Mouse (Mus musculus) embryonic facial prominence, embryonic 15.5 days (tissue): Measurements from ENCODE around the gene Ajuba. TPM values are rescaled to one million over a fixed set of nuclear protein-coding genes. Genes with fewer than 3 reads are reported as not detected.

ENCODE experiments used
- ATAC-seq: fragments of 200-750 bp; cut with Nextera tagmentation; 2 replicates; pipeline ENCODE4 v1.8.0; 2017; ENCODE audit warnings: low read depth, moderate TSS enrichment; ENCODE audit not compliant: insufficient number of reproducible peaks, low FRiP score, low TSS enrichment
- H3K27ac ChIP-seq: fragments of 300-500 bp; sonication (generic); replicated peaks from 2 replicates; pipeline ENCODE4 v1.5.1; 2015; ENCODE audit warnings: mild to moderate bottlenecking, inconsistent platforms
- H3K27me3 ChIP-seq: fragments of 300-500 bp; sonication (generic); 2 replicates; pipeline ENCODE4 v1.6.1; 2015; ENCODE audit warnings: inconsistent platforms
- H3K36me3 ChIP-seq: fragments of 300-500 bp; sonication (generic); 2 replicates; pipeline ENCODE4 v1.6.1; 2015; ENCODE audit warnings: mild to moderate bottlenecking, inconsistent platforms
- H3K4me1 ChIP-seq: fragments of 300-500 bp; sonication (generic); 2 replicates; pipeline ENCODE4 v1.6.1; 2015; ENCODE audit warnings: inconsistent platforms
- H3K4me2 ChIP-seq: fragments of 300-500 bp; sonication (generic); replicated peaks from 2 replicates; pipeline ENCODE4 v1.6.1; 2015; ENCODE audit warnings: mild to moderate bottlenecking, inconsistent platforms
- H3K4me3 ChIP-seq: fragments of 300-500 bp; sonication (generic); replicated peaks from 2 replicates; pipeline ENCODE4 v1.5.1; 2015; ENCODE audit warnings: mild to moderate bottlenecking, inconsistent platforms
- H3K9ac ChIP-seq: fragments of 300-500 bp; sonication (generic); 2 replicates; pipeline ENCODE4 v1.6.1; 2015; ENCODE audit warnings: inconsistent platforms
- H3K9me3 ChIP-seq: fragments of 300-500 bp; sonication (generic); replicated peaks from 2 replicates; pipeline ENCODE4 v1.6.1; 2016; ENCODE audit warnings: inconsistent platforms
- WGBS: fragments of 180-500 bp; shearing (Covaris S2); methylation state at CpG from one replicate; pipeline ENCODE4 v1.1.7; 2015; 5-methylcytosine and 5-hydroxymethylcytosine counted together
- polyA plus RNA-seq: library from polyadenylated mRNA; unstranded; fragments of >200 nt; fragmentation: Nextera tagmentation; extraction: Ambion mirVana; gene quantifications from 2 replicates; pipeline ENCODE4 v1.2.1, GENCODE M21; 2015

The Ajuba gene
- polyA plus RNA-seq, 1 experiment from 2014 or later = 60.2 TPM

DNA sequence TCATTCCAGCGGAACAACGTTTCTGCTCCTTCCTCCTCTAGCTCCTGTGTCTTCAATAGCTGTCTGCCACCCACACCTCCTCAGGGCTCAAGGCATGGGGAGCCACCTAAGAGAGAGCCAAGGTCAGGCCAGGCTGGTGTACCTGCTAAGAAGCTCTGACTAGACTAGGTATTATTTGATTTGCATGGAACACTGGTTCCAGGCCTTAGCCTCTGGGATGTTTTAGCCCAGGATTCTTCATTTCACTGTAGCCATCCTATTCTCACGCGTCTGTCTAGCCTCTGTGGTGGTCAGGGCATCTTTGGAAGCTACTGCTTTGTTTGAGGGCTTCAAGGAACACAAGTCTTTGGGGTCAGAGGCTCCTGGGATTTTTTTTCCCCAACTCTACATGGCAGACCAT is 5.2 kb downstream of the Ajuba start:
- no peak for ATAC-seq
- Histone ChIP-seq H3K9me3 (no peaks in the 10 kb centered on the region), H3K9ac (no peak overlapping the region), H3K27ac (0 out of 2 replicates have a peak overlapping the region, but pooled peaks have one; percentile 94), H3K4me3 (0 out of 2 replicates have a peak overlapping the region, but pooled peaks have one; percentile 88), H3K36me3 (peaks cover 45% of the 10 kb centered on the region), H3K27me3 (no peaks in the 10 kb centered on the region), H3K4me2 (peak overlapping the region; percentile 80), H3K4me1 (peaks cover 49% of the 10 kb centered on the region)
- WGBS = 53% methylated on average over 4 of the region's 4 CpGs

- no peak for ATAC-seq
- no peak overlapping the region for H3K4me2 ChIP-seq
Observed at GRCm38 (mm10) chr14:54569451-54570392, 7.6 kb downstream of the Ajuba start.

DNA sequence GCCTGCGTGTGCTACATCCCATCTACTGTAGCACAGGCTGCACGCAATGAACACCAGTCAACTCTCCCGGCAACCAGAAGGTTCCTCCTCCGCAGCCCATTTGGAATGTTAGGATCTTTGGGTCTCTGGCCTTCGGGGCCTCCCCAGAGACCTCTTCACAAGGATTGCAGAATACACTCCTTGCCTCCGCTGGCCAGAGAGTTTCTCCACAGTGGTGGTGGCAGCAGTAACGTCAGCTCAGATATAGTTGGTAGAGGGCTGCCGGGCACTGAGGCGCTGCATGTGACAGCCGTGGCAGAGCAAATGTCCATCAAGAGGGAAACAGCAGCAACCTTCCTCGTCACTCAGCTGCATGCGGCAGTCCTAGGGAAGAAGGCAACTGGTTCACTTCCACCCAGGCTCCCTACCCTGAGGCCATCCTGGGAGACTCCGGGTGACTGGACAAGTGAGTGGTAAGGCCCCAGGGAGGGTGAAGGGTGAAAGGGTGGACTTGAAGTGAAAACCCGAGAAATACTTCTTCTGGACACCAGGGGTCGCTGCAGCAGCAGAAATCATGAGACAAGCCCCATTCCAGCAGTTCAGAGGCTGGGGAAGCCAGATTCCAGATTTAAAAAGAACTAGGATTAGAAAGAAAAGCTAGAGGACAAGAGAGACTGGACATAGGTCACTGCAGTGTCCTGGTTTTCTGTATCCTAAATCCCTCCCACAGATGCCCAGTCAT is 8.5 kb downstream of the Ajuba start:
- Histone ChIP-seq H3K4me2 (no peak overlapping the region), H3K27ac (no peak overlapping the region), H3K9me3 (no peaks in the 10 kb centered on the region), H3K36me3 (peaks cover 53% of the 10 kb centered on the region), H3K4me3 (no peak overlapping the region), H3K4me1 (peaks cover 30% of the 10 kb centered on the region), H3K9ac (no peak overlapping the region), H3K27me3 (no peaks in the 10 kb centered on the region)
- no peak for ATAC-seq
- 71% methylated on average over 15 of the region's 15 CpGs for WGBS

More at GRCm38 (mm10) chr14:54569451-54570392, 7.6 kb downstream of the Ajuba start:
- Histone ChIP-seq H3K36me3 (peaks cover 53% of the 10 kb centered on the region), H3K4me3 (no peak overlapping the region), H3K9me3 (no peaks in the 10 kb centered on the region), H3K4me1 (peaks cover 38% of the 10 kb centered on the region), H3K9ac (no peak overlapping the region), H3K27ac (0 out of 2 replicates have a peak overlapping the region, but pooled peaks have one; percentile 39), H3K27me3 (no peaks in the 10 kb centered on the region)
- 50% methylated on average over 17 of the region's 17 CpGs for WGBS

- H3K27me3 ChIP-seq = no peaks in the 10 kb centered on the region
- no peak overlapping the region for H3K4me2 ChIP-seq
- no peak for ATAC-seq
- no peaks in the 10 kb centered on the region for H3K9me3 ChIP-seq
- no peaks in the 10 kb centered on the region for H3K4me1 ChIP-seq
- no peak overlapping the region for H3K9ac ChIP-seq
- WGBS = 79% methylated on average over 14 of the region's 14 CpGs
- no peaks in the 10 kb centered on the region for H3K36me3 ChIP-seq
- no peak overlapping the region for H3K27ac ChIP-seq
- no peak overlapping the region for H3K4me3 ChIP-seq
Observed at GRCm38 (mm10) chr14:54560527-54561242, 16.7 kb downstream of the Ajuba start.

DNA sequence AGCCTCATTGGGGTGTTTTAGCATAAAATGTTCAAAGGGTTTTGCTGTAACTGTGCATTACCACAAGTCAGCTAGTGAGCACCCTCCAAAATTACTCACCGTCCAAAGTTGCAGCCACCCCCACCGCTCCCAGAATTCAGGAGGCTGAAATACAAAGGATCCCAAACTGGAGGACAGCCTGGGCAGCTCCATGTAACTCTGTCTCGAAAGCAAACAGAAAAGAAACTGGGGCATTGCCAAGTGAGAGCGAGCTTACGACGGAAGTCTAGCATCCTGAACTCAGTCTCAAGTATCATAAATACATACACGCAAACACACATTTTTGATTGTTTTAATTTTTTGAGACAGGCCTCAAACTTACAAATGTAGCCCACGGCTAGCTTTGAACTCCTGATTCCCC is 20.0 kb downstream of the Ajuba start:
- 70% methylated on average over 8 of the region's 8 CpGs for WGBS
- H3K27ac ChIP-seq = no peak overlapping the region
- H3K36me3 ChIP-seq = no peaks in the 10 kb centered on the region
- no peak overlapping the region for H3K9ac ChIP-seq
- H3K4me3 ChIP-seq = no peak overlapping the region
- no peaks in the 10 kb centered on the region for H3K27me3 ChIP-seq
- H3K4me1 ChIP-seq = peaks cover 12% of the 10 kb centered on the region
- ATAC-seq = no peak
- H3K9me3 ChIP-seq = no peaks in the 10 kb centered on the region
- no peak overlapping the region for H3K4me2 ChIP-seq

GRCm38 (mm10) chr14:54553975-54554769 is 23.2 kb downstream of the Ajuba start, which contains the start of gene Haus4:
Haus4 (minus strand) TSS chr14:54554616.
- under 1% methylated on average over 76 of the region's 76 CpGs for WGBS
- H3K27ac ChIP-seq = peak within 1 kb of the TSS; percentile 91
- H3K4me1 ChIP-seq = peaks cover 12% of the 10 kb centered on the region

GRCm38 (mm10) chr14:54553454-54553974 is 23.8 kb downstream of the Ajuba start:
- WGBS = 2% methylated on average over 21 of the region's 21 CpGs

More at GRCm38 (mm10) chr14:54553975-54554769, 23.2 kb downstream of the Ajuba start, which contains the start of gene Haus4:
- Histone ChIP-seq H3K36me3 (peaks cover 13% of the 10 kb centered on the region), H3K4me3 (peak within 1 kb of the TSS; percentile 66), H3K9me3 (no peaks in the 10 kb centered on the region), H3K4me2 (peak within 1 kb of the TSS; percentile 93), H3K27me3 (no peaks in the 10 kb centered on the region), H3K9ac (peak within 1 kb of the TSS; percentile 77)
- ATAC-seq = peak; percentile 93

GRCm38 (mm10) chr14:54544703-54545102 is 32.7 kb downstream of the Ajuba start:
- 92% methylated on average over 5 of the region's 5 CpGs for WGBS
- Histone ChIP-seq H3K9me3 (no peaks in the 10 kb centered on the region), H3K4me1 (no peaks in the 10 kb centered on the region), H3K36me3 (peaks cover 69% of the 10 kb centered on the region), H3K4me3 (no peak overlapping the region), H3K4me2 (no peak overlapping the region), H3K9ac (no peak overlapping the region), H3K27ac (no peak overlapping the region), H3K27me3 (no peaks in the 10 kb centered on the region)
- no peak for ATAC-seq

More at GRCm38 (mm10) chr14:54553454-54553974, 23.8 kb downstream of the Ajuba start:
- Histone ChIP-seq H3K4me3 (peak overlapping the region; percentile 66), H3K27me3 (no peaks in the 10 kb centered on the region), H3K9ac (peak overlapping the region; percentile 77), H3K4me1 (peaks cover 12% of the 10 kb centered on the region), H3K9me3 (no peaks in the 10 kb centered on the region), H3K4me2 (peak overlapping the region; percentile 93), H3K27ac (peak overlapping the region; percentile 91), H3K36me3 (peaks cover 20% of the 10 kb centered on the region)
- ATAC-seq = no peak

DNA sequence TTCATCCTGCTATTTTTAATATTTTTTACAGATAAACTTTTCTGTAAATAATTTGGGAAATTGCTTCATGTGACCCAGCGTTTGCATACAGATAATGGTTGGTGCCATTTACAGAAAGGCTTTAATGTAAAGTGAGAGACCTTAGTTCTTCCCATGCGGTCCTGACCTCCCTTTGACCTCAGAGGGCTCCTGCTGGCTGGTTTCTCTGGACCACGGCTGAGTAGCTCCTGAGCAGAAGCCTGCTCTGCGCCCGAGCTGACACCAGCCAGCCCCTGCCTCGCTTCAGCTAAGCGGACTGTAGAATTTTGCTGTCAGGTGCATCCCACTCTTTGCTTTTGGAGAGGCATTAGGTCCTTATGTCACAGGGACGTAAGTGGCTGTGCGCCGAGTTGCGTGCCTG is 36.6 kb downstream of the Ajuba start:
- ATAC-seq = no peak
- Histone ChIP-seq H3K4me2 (no peak overlapping the region), H3K4me3 (no peak overlapping the region), H3K27me3 (no peaks in the 10 kb centered on the region), H3K27ac (no peak overlapping the region), H3K9ac (no peak overlapping the region), H3K36me3 (peaks cover 36% of the 10 kb centered on the region), H3K4me1 (no peaks in the 10 kb centered on the region), H3K9me3 (no peaks in the 10 kb centered on the region)
- 74% methylated on average over 11 of the region's 11 CpGs for whole genome bisulfite sequencing

DNA sequence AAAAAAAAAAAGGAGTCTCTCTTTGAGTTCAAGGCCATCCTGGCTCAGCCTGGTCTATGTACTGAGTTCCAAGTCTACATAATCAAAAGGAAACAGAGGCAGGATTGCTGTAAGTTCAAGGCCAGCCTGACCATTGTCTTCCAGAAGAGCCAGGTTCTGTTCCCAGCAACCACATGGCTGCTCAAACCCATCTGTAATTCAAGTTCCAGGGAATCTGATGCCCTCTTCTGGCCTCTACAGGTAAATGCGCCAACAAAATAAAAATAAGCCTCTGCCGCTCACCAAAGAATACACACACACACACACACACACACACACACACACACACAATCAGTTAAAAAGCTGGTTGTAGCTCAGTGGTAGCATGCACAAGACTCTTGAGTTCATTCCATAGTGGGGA is 38.8 kb downstream of the Ajuba start:
- Histone ChIP-seq H3K36me3 (peaks cover 18% of the 10 kb centered on the region; the same call in 1 of the 2 replicates), H3K4me1 (no peaks in the 10 kb centered on the region), H3K4me3 (no peak overlapping the region), H3K9me3 (no peaks in the 10 kb centered on the region), H3K4me2 (no peak overlapping the region), H3K9ac (no peak overlapping the region), H3K27me3 (no peaks in the 10 kb centered on the region), H3K27ac (no peak overlapping the region)
- no peak for ATAC-seq
- 87% methylated on average over 2 of the region's 2 CpGs for WGBS
